Mouse (Mus musculus) heart, postnatal 0 days (tissue): ENCODE data around the gene Gtf2f2. TPM values are rescaled to one million over a fixed set of nuclear protein-coding genes. Genes with fewer than 3 reads are reported as not detected.
A peak's percentile ranks its signal among the peaks of the same experiment; 100 is the strongest.

Source experiments
- ATAC-seq: fragments of 200-750 bp; cut with Nextera tagmentation; 2 replicates; pipeline ENCODE4 v1.8.0; 2017; ENCODE audit warnings: low read depth, moderate number of reproducible peaks, moderate library complexity; ENCODE audit not compliant: insufficient read depth
- DNase-seq: peaks from one replicate; pipeline ENCODE4 v3.0.0-alpha.2; 2016; ENCODE audit warnings: low spot score
- H3K27ac ChIP-seq: fragments of 300-500 bp; sonication (generic); 2 replicates; pipeline ENCODE4 v1.5.1; 2014; ENCODE audit warnings: low read depth, mild to moderate bottlenecking
- H3K27me3 ChIP-seq: fragments of 300-500 bp; sonication (generic); 2 replicates; pipeline ENCODE4 v1.6.1; 2014; ENCODE audit warnings: low read length, mixed read lengths; ENCODE audit not compliant: control insufficient read depth, insufficient read depth
- H3K36me3 ChIP-seq: fragments of 300-500 bp; sonication (generic); replicated peaks from 2 replicates; pipeline ENCODE4 v1.6.1; 2014; ENCODE audit warnings: low read length, mixed read lengths; ENCODE audit not compliant: control insufficient read depth, insufficient read depth
- H3K4me1 ChIP-seq: fragments of 300-500 bp; sonication (generic); 2 replicates; pipeline ENCODE4 v1.6.1; 2014; ENCODE audit warnings: antibody characterized with exemption; ENCODE audit not compliant: control insufficient read depth, insufficient read depth
- H3K4me2 ChIP-seq: fragments of 300-500 bp; sonication (generic); 2 replicates; pipeline ENCODE4 v1.6.1; 2014; ENCODE audit warnings: low read depth, mild to moderate bottlenecking, low read length, moderate library complexity
- H3K4me3 ChIP-seq: fragments of 300-500 bp; sonication (generic); 2 replicates; pipeline ENCODE4 v1.5.1; 2014; ENCODE audit warnings: low read depth, low read length
- H3K9ac ChIP-seq: fragments of 300-500 bp; sonication (generic); replicated peaks from 2 replicates; pipeline ENCODE4 v1.6.1; 2014; ENCODE audit warnings: low read depth, low read length, mixed read lengths
- H3K9me3 ChIP-seq: fragments of 300-500 bp; sonication (generic); replicated peaks from 2 replicates; pipeline ENCODE4 v1.6.1; 2016; ENCODE audit warnings: low read length; ENCODE audit not compliant: control insufficient read depth
- CTCF ChIP-seq: IDR thresholded peaks from 2 replicates; pipeline ENCODE4 v1.5.1; 2016; ENCODE audit warnings: antibody characterized with exemption, control low read depth, low read depth
- EP300 ChIP-seq: IDR thresholded peaks from 2 replicates; pipeline ENCODE4 v1.6.1; 2016; ENCODE audit warnings: antibody characterized with exemption, low read depth
- WGBS: fragments of 180-500 bp; shearing (Covaris S2); extraction: QIAGEN DNeasy Blood & Tissue Kit; methylation state at CpG from one replicate; pipeline ENCODE4 v1.1.7; 2014; 5-methylcytosine and 5-hydroxymethylcytosine counted together
- polyA plus RNA-seq: library from polyadenylated mRNA; unstranded; fragments of >200 nt; fragmentation: Nextera tagmentation; extraction: Ambion mirVana; gene quantifications from 2 replicates; pipeline ENCODE4 v1.2.1, GENCODE M21; 2015
- total RNA-seq: library from RNA; depleted of rRNA; stranded (reverse); fragments of >200 nt; gene quantifications from 2 replicates; pipeline ENCODE4 v1.2.3, GENCODE M21; 2014; ENCODE audit warnings: low replicate concordance

Gtf2f2 gene
- total and polyA plus RNA-seq, 2 experiments from 2014 or later, result 6.4 to 25.7 TPM

GRCm38 (mm10) chr14:75899566-75899965, 111.1 kb downstream of the Gtf2f2 start:
- Histone ChIP-seq H3K9ac (no peak overlapping the region), H3K36me3 (peaks cover 14% of the 10 kb centered on the region), H3K4me3 (no peak overlapping the region), H3K27me3 (no peaks in the 10 kb centered on the region), H3K4me2 (no peak overlapping the region), H3K9me3 (no peaks in the 10 kb centered on the region), H3K27ac (no peak overlapping the region), H3K4me1 (no peaks in the 10 kb centered on the region)
- peak; percentile 58 for ATAC-seq
- 19% methylated on average over 4 of the region's 4 CpGs for WGBS
- no peak for TF ChIP-seq EP300
- TF ChIP-seq CTCF, result peak; percentile 79
- peak; percentile 47 for DNase-seq

GRCm38 (mm10) chr14:75892118-75892517, 118.5 kb downstream of the Gtf2f2 start:
- H3K27me3 ChIP-seq, result no peaks in the 10 kb centered on the region
- H3K4me3 ChIP-seq, result no peak overlapping the region
- H3K36me3 ChIP-seq, result peaks cover 10% of the 10 kb centered on the region
- ATAC-seq (no peak), DNase-seq (no peak)
- WGBS, result 82% methylated on average over 9 of the region's 9 CpGs
- H3K4me2 ChIP-seq, result no peak overlapping the region
- H3K9me3 ChIP-seq, result no peaks in the 10 kb centered on the region
- H3K4me1 ChIP-seq, result no peaks in the 10 kb centered on the region
- no peak overlapping the region for H3K27ac ChIP-seq
- TF ChIP-seq EP300, result no peak
- TF ChIP-seq CTCF, result no peak
- H3K9ac ChIP-seq, result no peak overlapping the region

- TF ChIP-seq EP300 (no peak), CTCF (no peak)
- H3K4me2 ChIP-seq, result no peak overlapping the region
- H3K27me3 ChIP-seq, result no peaks in the 10 kb centered on the region
- H3K36me3 ChIP-seq, result no peaks in the 10 kb centered on the region
- no peaks in the 10 kb centered on the region for H3K9me3 ChIP-seq
- no peak overlapping the region for H3K27ac ChIP-seq
- H3K4me1 ChIP-seq, result no peaks in the 10 kb centered on the region
- H3K4me3 ChIP-seq, result no peak overlapping the region
- 77% methylated on average over 5 of the region's 5 CpGs for WGBS
- H3K9ac ChIP-seq, result no peak overlapping the region
- DNase-seq (no peak), ATAC-seq (no peak)
Measured at GRCm38 (mm10) chr14:75883873-75884272, 126.8 kb downstream of the Gtf2f2 start.

- TF ChIP-seq CTCF (no peak), EP300 (no peak)
- WGBS, result 78% methylated on average over 5 of the region's 5 CpGs
Measured at GRCm38 (mm10) chr14:75883330-75883729, 127.3 kb downstream of the Gtf2f2 start.

GRCm38 (mm10) chr14:75881856-75882255, 128.8 kb downstream of the Gtf2f2 start:
- H3K4me2 ChIP-seq, result no peak overlapping the region
- WGBS, result 28% methylated on average over 4 of the region's 4 CpGs
- no peaks in the 10 kb centered on the region for H3K27me3 ChIP-seq
- no peak overlapping the region for H3K4me3 ChIP-seq
- no peaks in the 10 kb centered on the region for H3K9me3 ChIP-seq
- ATAC-seq (no peak), DNase-seq (no peak)
- no peaks in the 10 kb centered on the region for H3K36me3 ChIP-seq
- no peak for TF ChIP-seq EP300
- TF ChIP-seq CTCF, result no peak
- no peak overlapping the region for H3K27ac ChIP-seq
- H3K9ac ChIP-seq, result no peak overlapping the region
- H3K4me1 ChIP-seq, result no peaks in the 10 kb centered on the region

More at GRCm38 (mm10) chr14:75883330-75883729, 127.3 kb downstream of the Gtf2f2 start:
- H3K27ac ChIP-seq, result no peak overlapping the region
- H3K36me3 ChIP-seq, result no peaks in the 10 kb centered on the region
- H3K9me3 ChIP-seq, result no peaks in the 10 kb centered on the region
- H3K9ac ChIP-seq, result no peak overlapping the region
- ATAC-seq (no peak), DNase-seq (no peak)
- H3K4me1 ChIP-seq, result no peaks in the 10 kb centered on the region
- no peaks in the 10 kb centered on the region for H3K27me3 ChIP-seq
- no peak overlapping the region for H3K4me2 ChIP-seq
- H3K4me3 ChIP-seq, result no peak overlapping the region

- no peak for TF ChIP-seq CTCF
- TF ChIP-seq EP300, result no peak
- Histone ChIP-seq H3K9ac (no peak overlapping the region), H3K4me3 (no peak overlapping the region), H3K4me1 (no peaks in the 10 kb centered on the region), H3K27ac (no peak overlapping the region), H3K27me3 (no peaks in the 10 kb centered on the region), H3K4me2 (no peak overlapping the region), H3K9me3 (no peaks in the 10 kb centered on the region), H3K36me3 (no peaks in the 10 kb centered on the region)
- DNase-seq, result no peak
- no peak for ATAC-seq
- WGBS, result 24% methylated on average over 8 of the region's 8 CpGs
Measured at GRCm38 (mm10) chr14:75878980-75879379, 131.7 kb downstream of the Gtf2f2 start.
